18 mouse cellular contexts compared by ENCODE assay signal in genomic region chr4:46883047-46883446, GRCm38 (mm10).
A peak's percentile ranks its signal among the peaks of the same experiment; 100 is the strongest.
DNase-seq lines count a peak whose midpoint lies in the region; ATAC-seq and TF ChIP-seq lines count a peak whose summit lies in the region.
"Had no signal": no experiment of that assay in that cellular context is flagged by ENCODE, and none has a peak within 500 bp of the region (broad histone marks: within the 10 kb centered on the region; RNA-seq: fewer than 3 reads in every experiment).

No protein-coding gene starts in this region.

- H3K36me3 ChIP-seq in hindbrain, embryonic 14.5 days (replicated peaks; ENCODE audit: control insufficient read depth, insufficient read depth) = no peaks in the 10 kb centered on the region
- no peaks in the 10 kb centered on the region for H3K36me3 ChIP-seq in hindbrain, embryonic 12.5 days
- H3K36me3 ChIP-seq: embryonic facial prominence, embryonic 12.5 days; liver, embryonic 13.5 days had no signal

- 58% methylated on average over 10 of the region's 10 CpGs for WGBS in hindbrain, embryonic 14.5 days
- 49% methylated on average over 10 of the region's 10 CpGs for WGBS in hindbrain, embryonic 12.5 days

- DNase-seq in cerebellum, adult 9-11 months = peak; percentile 60
- DNase-seq in cerebellum, postnatal 4 days (ENCODE audit: low spot score in 2 of 2) = no peak
- DNase-seq in hindbrain, embryonic 14.5 days (ENCODE audit: low spot score) = no peak
- no peak for DNase-seq in left cerebral cortex, adult 2 months (ENCODE audit: extremely low spot score in 1 of 2, low spot score in 2 of 2)
- no peak for DNase-seq in left cerebral cortex, adult 9 months (ENCODE audit: low spot score in 2 of 2)
- DNase-seq in embryo, embryonic 9.5 days (ENCODE audit: extremely low spot score) = peak; percentile 15
- DNase-seq in adrenal gland, postnatal 36 days = no peak
- DNase-seq: adrenal gland, postnatal 14 days; gastrocnemius, postnatal 10 days; kidney, postnatal 14 days; liver, embryonic 13.5 days; lung, postnatal 14 days; right cerebral cortex, postnatal 14 days; thymus, postnatal 36 days had no signal

- ATAC-seq in hindbrain, embryonic 14.5 days (ENCODE audit: low FRiP score) = 0 out of 2 replicates have a peak, but pooled peaks have one; percentile 12
- ATAC-seq in hindbrain, embryonic 12.5 days (ENCODE audit: low FRiP score) = no peak

- intact Hi-C loops in left cerebral cortex, adult 2 months (cut with DNase I) = no loop called here

- H3K4me3 ChIP-seq in hindbrain, embryonic 14.5 days (replicated peaks; ENCODE audit: low read length) = no peak overlapping the region
- no peak overlapping the region for H3K4me3 ChIP-seq in hindbrain, embryonic 12.5 days
- H3K4me3 ChIP-seq in left cerebral cortex, adult 2 months = no peak overlapping the region
- H3K4me3 ChIP-seq: embryonic facial prominence, embryonic 12.5 days; liver, embryonic 13.5 days had no signal

- no peaks in the 10 kb centered on the region for H3K9me3 ChIP-seq in hindbrain, embryonic 14.5 days (ENCODE audit: control insufficient read depth, low read length)
- H3K9me3 ChIP-seq in hindbrain, embryonic 12.5 days (replicated peaks) = no peaks in the 10 kb centered on the region
- H3K9me3 ChIP-seq: embryonic facial prominence, embryonic 12.5 days; liver, embryonic 13.5 days had no signal

- no peaks in the 10 kb centered on the region for H3K27me3 ChIP-seq in hindbrain, embryonic 14.5 days (ENCODE audit: control insufficient read depth, insufficient read depth, low read length)
- no peaks in the 10 kb centered on the region for H3K27me3 ChIP-seq in hindbrain, embryonic 12.5 days
- H3K27me3 ChIP-seq: embryonic facial prominence, embryonic 12.5 days had no signal

- no peak for TF ChIP-seq CTCF in left cerebral cortex, adult 2 months (IDR thresholded peaks at IDR 0.05)

- H3K4me1 ChIP-seq in hindbrain, embryonic 14.5 days (replicated peaks; ENCODE audit: control insufficient read depth, insufficient read depth, low read length) = peaks cover 27% of the 10 kb centered on the region; the same call in 1 of the 2 replicates
- 0 out of 2 replicates have a peak, but pooled peaks cover 7% of the 10 kb centered on the region for H3K4me1 ChIP-seq in hindbrain, embryonic 12.5 days
- H3K4me1 ChIP-seq: liver, embryonic 13.5 days had no signal

- no peak overlapping the region for H3K27ac ChIP-seq in hindbrain, embryonic 14.5 days
- no peak overlapping the region for H3K27ac ChIP-seq in hindbrain, embryonic 12.5 days
- peak overlapping the region; percentile 12; the same call in 1 of the 2 replicates for H3K27ac ChIP-seq in left cerebral cortex, adult 2 months
- H3K27ac ChIP-seq: embryonic facial prominence, embryonic 12.5 days; liver, embryonic 13.5 days; stomach, postnatal 0 days had no signal

- H3K9ac ChIP-seq in hindbrain, embryonic 14.5 days = no peak overlapping the region
- H3K9ac ChIP-seq in hindbrain, embryonic 12.5 days = no peak overlapping the region
- H3K9ac ChIP-seq: embryonic facial prominence, embryonic 12.5 days; liver, embryonic 13.5 days had no signal

- no peak overlapping the region for H3K4me2 ChIP-seq in hindbrain, embryonic 14.5 days (replicated peaks)
- no peak overlapping the region for H3K4me2 ChIP-seq in hindbrain, embryonic 12.5 days (replicated peaks)
- H3K4me2 ChIP-seq: embryonic facial prominence, embryonic 12.5 days; liver, embryonic 13.5 days; midbrain, embryonic 11.5 days had no signal

Comparison
In these comparisons a context has a peak if more than half of its experiments do, and no peak if none do; other contexts are left out.
1. DNase-seq: peak in cerebellum, adult 9-11 months (single experiment) and embryo, embryonic 9.5 days (single experiment); none in cerebellum, postnatal 4 days (0 of 2), hindbrain, embryonic 14.5 days (single experiment), left cerebral cortex, adult 2 months (0 of 2), left cerebral cortex, adult 9 months (0 of 2) and adrenal gland, postnatal 36 days (0 of 2).